Comparison of ENCODE assay signal across 32 mouse cellular contexts in the genomic region with DNA sequence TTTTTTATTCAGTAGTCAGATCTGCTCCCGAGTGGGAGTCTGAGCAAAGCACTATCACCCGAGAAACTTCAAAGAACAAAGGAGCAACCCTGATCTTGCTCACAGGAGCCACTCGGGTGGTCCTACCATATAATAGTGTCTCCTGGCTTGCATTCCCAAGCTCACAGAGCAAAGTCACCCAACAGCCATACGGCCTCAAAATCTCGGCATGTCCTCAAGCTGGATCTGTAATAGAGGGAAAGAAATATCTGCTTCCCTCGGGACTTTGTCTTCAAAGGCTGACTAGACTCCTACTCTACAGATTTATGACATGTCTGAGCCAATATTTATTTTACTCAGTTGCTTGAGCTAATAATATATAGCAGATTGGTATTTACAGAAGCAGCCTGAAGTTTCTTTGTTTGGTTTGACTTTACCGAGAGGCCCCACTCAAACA. TPM values are rescaled to one million over a fixed set of nuclear protein-coding genes. Genes with fewer than 3 reads are reported as not detected.
A peak's percentile ranks its signal among the peaks of the same experiment; 100 is the strongest.
DNase-seq lines count a peak whose midpoint lies in the region; ATAC-seq and TF ChIP-seq lines count a peak whose summit lies in the region.
"Had no signal": no experiment of that assay in that cellular context is flagged by ENCODE, and none has a peak within 500 bp of the region (broad histone marks: within the 10 kb centered on the region; RNA-seq: fewer than 3 reads in every experiment).

No protein-coding gene starts in this region.

- no peak for TF ChIP-seq CTCF in kidney, postnatal 0 days (IDR thresholded peaks at IDR 0.05; ENCODE audit: low read depth)
- no peak for TF ChIP-seq CTCF in lung, embryonic 14.5 days (IDR thresholded peaks at IDR 0.05; ENCODE audit: low read depth)

- no peak for ATAC-seq in intestine, embryonic 14.5 days (replicated peaks; ENCODE audit: low FRiP score, low TSS enrichment, low read depth)
- ATAC-seq in intestine, embryonic 16.5 days: no peak
- ATAC-seq in kidney, postnatal 0 days (replicated peaks; ENCODE audit: low FRiP score, low read depth): no peak
- peak; percentile 80 for ATAC-seq in lung, embryonic 14.5 days (ENCODE audit: insufficient read depth)
- ATAC-seq: forebrain, embryonic 16.5 days; liver, embryonic 12.5 days; liver, postnatal 0 days; Patski had no signal

- H3K4me3 ChIP-seq in intestine, embryonic 14.5 days (ENCODE audit: low read depth, low read length): no peak overlapping the region
- no peak overlapping the region for H3K4me3 ChIP-seq in intestine, embryonic 16.5 days (ENCODE audit: low read length)
- H3K4me3 ChIP-seq in kidney, postnatal 0 days (replicated peaks; ENCODE audit: low read depth, low read length): no peak overlapping the region
- no peak overlapping the region for H3K4me3 ChIP-seq in lung, embryonic 14.5 days (ENCODE audit: low read depth, low read length)
- H3K4me3 ChIP-seq: erythroblast, embryonic 14.5 days; gastrocnemius, adult 2 months; heart, adult 2 months; heart, embryonic 13.5 days; left cerebral cortex, adult 2 months; limb, embryonic 13.5 days; liver, embryonic 12.5 days; megakaryocyte, embryonic 14.5 days; stomach, embryonic 15.5 days had no signal

- no peaks in the 10 kb centered on the region for H3K27me3 ChIP-seq in intestine, embryonic 14.5 days (replicated peaks; ENCODE audit: control insufficient read depth, insufficient read depth, low read length)
- no peaks in the 10 kb centered on the region for H3K27me3 ChIP-seq in intestine, embryonic 16.5 days (replicated peaks; ENCODE audit: control insufficient read depth, insufficient read depth, low read length)
- no peaks in the 10 kb centered on the region for H3K27me3 ChIP-seq in kidney, postnatal 0 days (ENCODE audit: insufficient read depth, low read length)
- no peaks in the 10 kb centered on the region for H3K27me3 ChIP-seq in lung, embryonic 14.5 days (ENCODE audit: insufficient read depth, low read length)
- H3K27me3 ChIP-seq: heart, embryonic 13.5 days; limb, embryonic 13.5 days; liver, embryonic 12.5 days; megakaryocyte, embryonic 14.5 days; Patski; stomach, embryonic 15.5 days had no signal

- no peak overlapping the region for H3K9ac ChIP-seq in intestine, embryonic 14.5 days (ENCODE audit: low read length)
- no peak overlapping the region for H3K9ac ChIP-seq in intestine, embryonic 16.5 days (ENCODE audit: low read depth, low read length)
- H3K9ac ChIP-seq in kidney, postnatal 0 days (ENCODE audit: low read depth, low read length): no peak overlapping the region
- H3K9ac ChIP-seq in lung, embryonic 14.5 days: no peak overlapping the region
- H3K9ac ChIP-seq: heart, embryonic 13.5 days; hindbrain, embryonic 14.5 days; limb, embryonic 13.5 days; liver, embryonic 12.5 days; liver, postnatal 0 days; stomach, embryonic 15.5 days had no signal

- no peak overlapping the region for H3K27ac ChIP-seq in intestine, embryonic 14.5 days (ENCODE audit: low read depth)
- H3K27ac ChIP-seq in intestine, embryonic 16.5 days (ENCODE audit: low read length): no peak overlapping the region
- no peak overlapping the region for H3K27ac ChIP-seq in kidney, postnatal 0 days
- H3K27ac ChIP-seq in lung, embryonic 14.5 days (ENCODE audit: low read depth): peak overlapping the region; percentile 66
- H3K27ac ChIP-seq: gastrocnemius, adult 2 months; heart, adult 2 months; heart, embryonic 13.5 days; hindbrain, embryonic 14.5 days; left cerebral cortex, adult 2 months; limb, embryonic 13.5 days; liver, embryonic 12.5 days; stomach, embryonic 15.5 days had no signal

- no peaks in the 10 kb centered on the region for H3K36me3 ChIP-seq in intestine, embryonic 14.5 days (ENCODE audit: control insufficient read depth, insufficient read depth, low read length)
- no peaks in the 10 kb centered on the region for H3K36me3 ChIP-seq in intestine, embryonic 16.5 days (ENCODE audit: control insufficient read depth, insufficient read depth, low read length)
- no peaks in the 10 kb centered on the region for H3K36me3 ChIP-seq in kidney, postnatal 0 days (ENCODE audit: insufficient read depth, low read length)
- no peaks in the 10 kb centered on the region for H3K36me3 ChIP-seq in lung, embryonic 14.5 days (ENCODE audit: insufficient read depth)
- H3K36me3 ChIP-seq: heart, embryonic 13.5 days; liver, embryonic 12.5 days; stomach, embryonic 15.5 days had no signal

- WGBS in intestine, embryonic 14.5 days: 24% methylated on average over 7 of the region's 7 CpGs
- 22% methylated on average over 7 of the region's 7 CpGs for WGBS in intestine, embryonic 16.5 days
- WGBS in kidney, postnatal 0 days: 18% methylated on average over 7 of the region's 7 CpGs
- 29% methylated on average over 7 of the region's 7 CpGs for WGBS in lung, embryonic 14.5 days

- no peak overlapping the region for H3K4me2 ChIP-seq in intestine, embryonic 14.5 days (ENCODE audit: low read length)
- H3K4me2 ChIP-seq in intestine, embryonic 16.5 days (ENCODE audit: low read depth, low read length): no peak overlapping the region
- H3K4me2 ChIP-seq in kidney, postnatal 0 days (ENCODE audit: low read length): no peak overlapping the region
- no peak overlapping the region for H3K4me2 ChIP-seq in lung, embryonic 14.5 days
- H3K4me2 ChIP-seq: heart, embryonic 13.5 days; hindbrain, embryonic 14.5 days; limb, embryonic 13.5 days; liver, embryonic 12.5 days; stomach, embryonic 15.5 days had no signal

- H3K4me1 ChIP-seq in intestine, embryonic 14.5 days (replicated peaks; ENCODE audit: control insufficient read depth, insufficient read depth, low read length): peaks cover 4% of the 10 kb centered on the region
- peaks cover 9% of the 10 kb centered on the region for H3K4me1 ChIP-seq in intestine, embryonic 16.5 days (ENCODE audit: control insufficient read depth, insufficient read depth, low read length)
- H3K4me1 ChIP-seq in kidney, postnatal 0 days (replicated peaks; ENCODE audit: insufficient read depth, low read length): peaks cover 13% of the 10 kb centered on the region; the same call in 1 of the 2 replicates
- peaks cover 13% of the 10 kb centered on the region; the same call in 1 of the 2 replicates for H3K4me1 ChIP-seq in lung, embryonic 14.5 days (ENCODE audit: insufficient read depth)
- H3K4me1 ChIP-seq: liver, embryonic 12.5 days; megakaryocyte, embryonic 14.5 days had no signal

- H3K9me3 ChIP-seq in intestine, embryonic 14.5 days (ENCODE audit: control insufficient read depth, low read length): no peaks in the 10 kb centered on the region
- no peaks in the 10 kb centered on the region for H3K9me3 ChIP-seq in intestine, embryonic 16.5 days (ENCODE audit: control insufficient read depth, low read length)
- H3K9me3 ChIP-seq in kidney, postnatal 0 days (replicated peaks; ENCODE audit: low read length): no peaks in the 10 kb centered on the region
- no peaks in the 10 kb centered on the region for H3K9me3 ChIP-seq in lung, embryonic 14.5 days (ENCODE audit: low read depth, low read length)
- H3K9me3 ChIP-seq: heart, embryonic 13.5 days; limb, embryonic 13.5 days; liver, embryonic 12.5 days; stomach, embryonic 15.5 days had no signal

- peak; percentile 53 for DNase-seq in intestine, embryonic 14.5 days (ENCODE audit: low spot score)
- peak; percentile 87 for DNase-seq in kidney, postnatal 0 days (ENCODE audit: low spot score)
- DNase-seq in kidney, adult 9 months: no peak
- DNase-seq in lung, embryonic 14.5 days: peak; percentile 75
- no peak for DNase-seq in lung, postnatal 14 days
- peak; percentile 22 for DNase-seq in brain, adult 2 months (ENCODE audit: low read depth, low spot score)
- no peak for DNase-seq in cerebellum, postnatal 4 days (ENCODE audit: low spot score in 2 of 2)
- DNase-seq: adrenal gland, postnatal 10 days; cerebellum, adult 11 months; cerebellum, adult 9-10 months; cerebellum, postnatal 36 days; gastrocnemius, adult 2 months; gastrocnemius, postnatal 36 days; heart, adult 2 months; heart, postnatal 10 days; liver, postnatal 0 days; lung, postnatal 4 days; midbrain, embryonic 14.5 days; right cerebral cortex, postnatal 25 days; thymus, adult 18-20 months; thymus, postnatal 25 days had no signal

RNA-seq across cellular contexts. Expression of a gene that starts 36.5 kb away (rescaled TPM):
- 11.1 and 11.9 TPM in 2 replicates for polyA plus RNA-seq in intestine, embryonic 14.5 days (2014; fragmentation: Nextera tagmentation; extraction: Ambion mirVana)
- polyA plus RNA-seq in intestine, embryonic 16.5 days (2015; fragmentation: Nextera tagmentation; extraction: Ambion mirVana): 3.5 and 3.7 TPM in 2 replicates
- 3.9 and 4.1 TPM in 2 replicates for polyA plus RNA-seq in kidney, postnatal 0 days (2015; fragmentation: Nextera tagmentation; extraction: Ambion mirVana)
- polyA plus RNA-seq in lung, embryonic 14.5 days (2014; fragmentation: Nextera tagmentation; extraction: Ambion mirVana): 9.3 and 9.7 TPM in 2 replicates
- polyA plus RNA-seq: erythroblast, embryonic 14.5 days had no signal

Comparison
In these comparisons a context has a peak if more than half of its experiments do, and no peak if none do; other contexts are left out.
1. DNase-seq: peak in intestine, embryonic 14.5 days (single experiment), kidney, postnatal 0 days (single experiment), lung, embryonic 14.5 days (single experiment) and brain, adult 2 months (single experiment); none in kidney, adult 9 months (single experiment), lung, postnatal 14 days (single experiment) and cerebellum, postnatal 4 days (0 of 2).